In the genomic region with DNA sequence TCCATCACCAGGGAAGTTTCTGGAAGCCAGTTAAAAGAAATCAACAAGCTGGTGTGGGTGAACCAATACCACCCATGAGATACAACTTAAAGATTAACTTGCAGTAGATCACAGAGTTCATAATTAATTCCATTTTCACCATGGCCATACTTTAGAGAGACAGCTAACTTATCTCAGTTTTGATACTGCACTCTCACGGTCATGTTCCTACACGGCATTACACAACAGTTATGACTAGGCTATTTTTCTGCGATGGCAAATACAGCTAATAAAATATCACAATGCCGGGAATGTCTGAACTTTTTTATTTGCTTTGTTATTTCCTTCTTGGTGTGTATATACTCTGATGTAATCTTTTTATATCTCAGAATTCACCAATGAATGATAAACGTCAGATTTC, we compare ENCODE assay signal across 13 mouse cellular contexts. TPM values are rescaled to one million over a fixed set of nuclear protein-coding genes. Genes with fewer than 3 reads are reported as not detected.
DNase-seq lines count a peak whose midpoint lies in the region; ATAC-seq lines count a peak whose summit lies in the region.
"Had no signal": no experiment of that assay in that cellular context is flagged by ENCODE, and none has a peak within 500 bp of the region (broad histone marks: within the 10 kb centered on the region; RNA-seq: fewer than 3 reads in every experiment).

No protein-coding gene starts in this region.

- no peak overlapping the region for H3K4me2 ChIP-seq in heart, embryonic 12.5 days
- H3K4me2 ChIP-seq in midbrain, embryonic 11.5 days, result no peak overlapping the region
- H3K4me2 ChIP-seq in liver, embryonic 13.5 days, result peak overlapping the region; percentile 28; the same call in 1 of the 2 replicates
- peak overlapping the region; percentile 41 for H3K4me2 ChIP-seq in stomach, embryonic 16.5 days (ENCODE audit: low read depth, low read length)

- 67% methylated on average over 5 of the region's 5 CpGs for WGBS in heart, embryonic 12.5 days
- WGBS in midbrain, embryonic 10.5 days, result 93% methylated on average over 5 of the region's 5 CpGs
- WGBS in midbrain, embryonic 11.5 days, result 91% methylated on average over 5 of the region's 5 CpGs
- WGBS in liver, embryonic 13.5 days (ENCODE audit: insufficient replicate concordance), result 35% methylated on average over 5 of the region's 5 CpGs
- WGBS in stomach, embryonic 16.5 days, result 46% methylated on average over 5 of the region's 5 CpGs

- 0 out of 2 replicates have a peak, but pooled peaks cover 4% of the 10 kb centered on the region for H3K4me1 ChIP-seq in heart, embryonic 12.5 days (replicated peaks)
- H3K4me1 ChIP-seq in midbrain, embryonic 10.5 days, result peaks cover 36% of the 10 kb centered on the region
- peaks cover 16% of the 10 kb centered on the region for H3K4me1 ChIP-seq in midbrain, embryonic 11.5 days (ENCODE audit: control insufficient read depth, insufficient read depth, low read length)
- peaks cover 40% of the 10 kb centered on the region for H3K4me1 ChIP-seq in liver, embryonic 13.5 days (replicated peaks)
- H3K4me1 ChIP-seq in stomach, embryonic 16.5 days (ENCODE audit: control insufficient read depth, insufficient read depth, low read length), result peaks cover 17% of the 10 kb centered on the region

- no peaks in the 10 kb centered on the region for H3K9me3 ChIP-seq in heart, embryonic 12.5 days (replicated peaks)
- H3K9me3 ChIP-seq in midbrain, embryonic 10.5 days (replicated peaks), result no peaks in the 10 kb centered on the region
- H3K9me3 ChIP-seq in midbrain, embryonic 11.5 days (ENCODE audit: control insufficient read depth, low read length), result no peaks in the 10 kb centered on the region
- H3K9me3 ChIP-seq in liver, embryonic 13.5 days (replicated peaks), result no peaks in the 10 kb centered on the region
- H3K9me3 ChIP-seq in stomach, embryonic 16.5 days (replicated peaks; ENCODE audit: control insufficient read depth, low read length), result no peaks in the 10 kb centered on the region

- H3K27me3 ChIP-seq in heart, embryonic 12.5 days (replicated peaks), result no peaks in the 10 kb centered on the region
- no peaks in the 10 kb centered on the region for H3K27me3 ChIP-seq in midbrain, embryonic 10.5 days (ENCODE audit: low read depth, poor library complexity, severe bottlenecking)
- H3K27me3 ChIP-seq in midbrain, embryonic 11.5 days (ENCODE audit: control insufficient read depth, insufficient read depth, low read length), result no peaks in the 10 kb centered on the region
- H3K27me3 ChIP-seq in liver, embryonic 13.5 days, result no peaks in the 10 kb centered on the region
- H3K27me3 ChIP-seq in stomach, embryonic 16.5 days (ENCODE audit: control insufficient read depth, insufficient read depth, low read length), result no peaks in the 10 kb centered on the region

- no peak overlapping the region for H3K27ac ChIP-seq in heart, embryonic 12.5 days (ENCODE audit: poor library complexity, severe bottlenecking)
- no peak overlapping the region for H3K27ac ChIP-seq in midbrain, embryonic 10.5 days (replicated peaks)
- H3K27ac ChIP-seq in midbrain, embryonic 11.5 days (ENCODE audit: low read depth, low read length), result no peak overlapping the region
- H3K27ac ChIP-seq in liver, embryonic 13.5 days, result no peak overlapping the region
- H3K27ac ChIP-seq in stomach, embryonic 16.5 days (ENCODE audit: low read length), result no peak overlapping the region

- peak; percentile 57 for DNase-seq in heart, adult 8-10 months (ENCODE audit: low spot score)
- no peak for DNase-seq in midbrain, embryonic 10.5 days (ENCODE audit: low spot score)
- no peak for DNase-seq in midbrain, embryonic 11.5 days (ENCODE audit: low spot score, missing footprints)
- DNase-seq in liver, embryonic 13.5 days, result no peak
- DNase-seq in natural killer cell, adult 2 months (ENCODE audit: low spot score in 2 of 2), result no peak
- no peak for DNase-seq in layer of hippocampus, adult 9-11 months
- DNase-seq: cerebellum, postnatal 25 days; gastrocnemius, postnatal 14 days; right cerebral cortex, adult 18-20 months had no signal

- H3K36me3 ChIP-seq in heart, embryonic 12.5 days, result peaks cover 23% of the 10 kb centered on the region
- H3K36me3 ChIP-seq in midbrain, embryonic 10.5 days, result peaks cover 29% of the 10 kb centered on the region
- peaks cover 2% of the 10 kb centered on the region; the same call in 1 of the 2 replicates for H3K36me3 ChIP-seq in midbrain, embryonic 11.5 days (ENCODE audit: control insufficient read depth, insufficient read depth, low read length)
- peaks cover 13% of the 10 kb centered on the region; the same call in 1 of the 2 replicates for H3K36me3 ChIP-seq in liver, embryonic 13.5 days
- H3K36me3 ChIP-seq in stomach, embryonic 16.5 days (ENCODE audit: control insufficient read depth, insufficient read depth, low read length), result no peaks in the 10 kb centered on the region

- no peak for ATAC-seq in heart, embryonic 12.5 days (ENCODE audit: insufficient number of reproducible peaks, low FRiP score)
- no peak for ATAC-seq in midbrain, embryonic 11.5 days (ENCODE audit: low FRiP score)
- ATAC-seq in liver, embryonic 13.5 days (ENCODE audit: low read depth), result no peak
- ATAC-seq in stomach, embryonic 16.5 days (ENCODE audit: insufficient read depth, low FRiP score), result no peak

- H3K9ac ChIP-seq in heart, embryonic 12.5 days, result no peak overlapping the region
- no peak overlapping the region for H3K9ac ChIP-seq in midbrain, embryonic 11.5 days (ENCODE audit: low read length)
- H3K9ac ChIP-seq in liver, embryonic 13.5 days, result no peak overlapping the region
- H3K9ac ChIP-seq in stomach, embryonic 16.5 days (ENCODE audit: low read length), result no peak overlapping the region

- no peak overlapping the region for H3K4me3 ChIP-seq in heart, embryonic 12.5 days
- peak overlapping the region; percentile 72; the same call in 1 of the 2 replicates for H3K4me3 ChIP-seq in midbrain, embryonic 10.5 days
- H3K4me3 ChIP-seq in midbrain, embryonic 11.5 days (ENCODE audit: low read depth, low read length), result no peak overlapping the region
- H3K4me3 ChIP-seq in liver, embryonic 13.5 days (replicated peaks), result no peak overlapping the region
- no peak overlapping the region; the same call in 1 of the 2 replicates for H3K4me3 ChIP-seq in stomach, embryonic 16.5 days (replicated peaks; ENCODE audit: low read length)

RNA-seq across cellular contexts. Expression of gene Idh1, which starts 9.4 kb away (rescaled TPM):
- 100 to 1,000 TPM in 1 of 4 experiments, 10 to 100 TPM in 3; 65.2 to 106 (median 92.3) TPM for total RNA-seq in heart, adult 8-10 months (2022)
- polyA plus RNA-seq in heart, embryonic 12.5 days (2016; fragmentation: Nextera tagmentation; extraction: Ambion mirVana), result 66.1 and 68.8 TPM in 2 replicates
- 295 and 381 TPM in 2 replicates for polyA plus RNA-seq in midbrain, embryonic 10.5 days (2016; fragmentation: Nextera tagmentation; extraction: Ambion mirVana)
- polyA plus RNA-seq in midbrain, embryonic 11.5 days (2014; fragmentation: Nextera tagmentation; extraction: Ambion mirVana), result 433 and 472 TPM in 2 replicates
- polyA plus RNA-seq in liver, embryonic 13.5 days (2015; fragmentation: Nextera tagmentation; extraction: Ambion mirVana), result 83.9 and 100 TPM in 2 replicates
- polyA plus RNA-seq in stomach, embryonic 16.5 days (2015; fragmentation: Nextera tagmentation; extraction: Ambion mirVana), result 159 and 172 TPM in 2 replicates

RNA-seq across cellular contexts. Expression of gene Pikfyve, which starts 9.6 kb away (rescaled TPM):
- 10 to 100 TPM in 1 of 4 experiments, 1 to 10 TPM in 3; 9.8 to 11.8 (median 9.9) TPM for total RNA-seq in heart, adult 8-10 months (2022)
- polyA plus RNA-seq in heart, embryonic 12.5 days (2016; fragmentation: Nextera tagmentation; extraction: Ambion mirVana), result 9.5 and 11.1 TPM in 2 replicates
- polyA plus RNA-seq in midbrain, embryonic 10.5 days (2016; fragmentation: Nextera tagmentation; extraction: Ambion mirVana), result 10.5 and 13.7 TPM in 2 replicates
- 17.1 and 20.1 TPM in 2 replicates for polyA plus RNA-seq in midbrain, embryonic 11.5 days (2014; fragmentation: Nextera tagmentation; extraction: Ambion mirVana)
- polyA plus RNA-seq in liver, embryonic 13.5 days (2015; fragmentation: Nextera tagmentation; extraction: Ambion mirVana), result 4.1 and 6.1 TPM in 2 replicates
- polyA plus RNA-seq in stomach, embryonic 16.5 days (2015; fragmentation: Nextera tagmentation; extraction: Ambion mirVana), result 7.4 and 7.8 TPM in 2 replicates

RNA-seq across cellular contexts. Expression of gene D630023F18Rik, which starts 53.9 kb away (rescaled TPM):
- total RNA-seq in heart, adult 8-10 months (2022), result not detected
- 0.08 TPM in 1 of 2 replicates, not detected in the other for polyA plus RNA-seq in heart, embryonic 12.5 days (2016; fragmentation: Nextera tagmentation; extraction: Ambion mirVana)
- 0.16 TPM in 1 of 2 replicates, not detected in the other for polyA plus RNA-seq in midbrain, embryonic 10.5 days (2016; fragmentation: Nextera tagmentation; extraction: Ambion mirVana)
- polyA plus RNA-seq in midbrain, embryonic 11.5 days (2014; fragmentation: Nextera tagmentation; extraction: Ambion mirVana), result 0.22 TPM in 1 of 2 replicates, not detected in the other
- 0.29 and 0.45 TPM in 2 replicates for polyA plus RNA-seq in liver, embryonic 13.5 days (2015; fragmentation: Nextera tagmentation; extraction: Ambion mirVana)
- polyA plus RNA-seq in stomach, embryonic 16.5 days (2015; fragmentation: Nextera tagmentation; extraction: Ambion mirVana), result 0.17 TPM in 1 of 2 replicates, not detected in the other
- total RNA-seq: gastrocnemius, postnatal 14 days had no signal

RNA-seq across cellular contexts. Expression of gene Gm28845, which starts 57.6 kb away (rescaled TPM):
- not detected for total RNA-seq in heart, adult 8-10 months (2022)
- polyA plus RNA-seq in heart, embryonic 12.5 days (2016; fragmentation: Nextera tagmentation; extraction: Ambion mirVana), result not detected in 2 replicates
- 0.19 TPM in 1 of 2 replicates, not detected in the other for polyA plus RNA-seq in midbrain, embryonic 10.5 days (2016; fragmentation: Nextera tagmentation; extraction: Ambion mirVana)
- not detected in 2 replicates for polyA plus RNA-seq in midbrain, embryonic 11.5 days (2014; fragmentation: Nextera tagmentation; extraction: Ambion mirVana)
- polyA plus RNA-seq in liver, embryonic 13.5 days (2015; fragmentation: Nextera tagmentation; extraction: Ambion mirVana), result not detected in 2 replicates
- polyA plus RNA-seq in stomach, embryonic 16.5 days (2015; fragmentation: Nextera tagmentation; extraction: Ambion mirVana), result not detected in 2 replicates
- total RNA-seq: adrenal gland, postnatal 10 days; gastrocnemius, postnatal 14 days had no signal
- polyA plus RNA-seq: kidney, postnatal 0 days had no signal

Comparison
In these comparisons a context has a peak if more than half of its experiments do, and no peak if none do; other contexts are left out.
1. H3K4me2 ChIP-seq: peak in liver, embryonic 13.5 days (single experiment) and stomach, embryonic 16.5 days (single experiment); none in heart, embryonic 12.5 days (single experiment) and midbrain, embryonic 11.5 days (single experiment).